Mouse (Mus musculus) G1E (cell line): Measurements from ENCODE around the gene Nfu1.

Experiments
- CTCF ChIP-seq: IDR thresholded peaks from 2 replicates; pipeline ENCODE4 v1.5.1; 2012; ENCODE audit warnings: low read depth, low read length, inconsistent platforms, mixed read lengths
- POLR2AphosphoS5 ChIP-seq: IDR thresholded peaks from 2 replicates; pipeline ENCODE4 v1.6.1; 2012; ENCODE audit warnings: low read depth, low read length, inconsistent platforms; ENCODE audit not compliant: insufficient replicate concordance
- TAL1 ChIP-seq: conservative IDR thresholded peaks from 2 replicates; pipeline ENCODE4 v1.6.1; 2012; ENCODE audit warnings: low read depth, low read length, inconsistent platforms, mixed read lengths

DNA sequence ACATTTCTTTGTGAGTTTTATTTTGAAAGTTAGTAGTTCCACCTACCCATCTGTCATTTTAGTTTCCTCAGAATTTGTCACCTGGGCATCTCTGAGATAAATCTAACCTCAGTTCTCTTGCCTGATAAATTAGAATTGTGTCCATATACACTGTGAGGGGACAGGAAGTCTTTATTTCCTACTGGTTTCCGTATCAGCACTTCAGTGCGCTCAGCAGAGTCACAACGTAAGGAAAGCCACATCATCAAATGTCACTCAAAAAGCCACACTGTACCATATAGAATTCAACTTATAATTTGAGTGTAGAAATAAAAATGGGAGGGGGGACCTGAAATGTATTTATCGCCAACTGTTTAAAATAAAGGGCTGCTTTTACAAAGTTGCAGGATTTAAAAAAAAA, 14.8 kb upstream of the Nfu1 start:
- TF ChIP-seq POLR2AphosphoS5: no peak
- TF ChIP-seq CTCF: no peak
- no peak for TF ChIP-seq TAL1
